Mouse (Mus musculus) small intestine, adult 2 months (tissue): ENCODE measurements around the gene Zfp827. TPM values are rescaled to one million over a fixed set of nuclear protein-coding genes. Genes with fewer than 3 reads are reported as not detected.

Source experiments
- H3K27ac ChIP-seq: fragments of 200-500 bp; 2 replicates; pipeline ENCODE4 v1.5.1; 2012; ENCODE audit warnings: low read depth, low read length, control low read depth, inconsistent platforms; ENCODE audit not compliant: insufficient read depth
- H3K27me3 ChIP-seq: fragments of 200-500 bp; 2 replicates; pipeline ENCODE4 v1.6.1; 2012; ENCODE audit warnings: mild to moderate bottlenecking, moderate library complexity, low read length, inconsistent platforms; ENCODE audit not compliant: control insufficient read depth, insufficient read depth
- H3K36me3 ChIP-seq: fragments of 200-500 bp; 2 replicates; pipeline ENCODE4 v1.6.1; 2012; ENCODE audit warnings: mild to moderate bottlenecking, low read length, control low read depth, inconsistent platforms; ENCODE audit not compliant: control insufficient read depth, insufficient read depth
- H3K4me1 ChIP-seq: fragments of 200-500 bp; 2 replicates; pipeline ENCODE4 v1.6.1; 2012; ENCODE audit warnings: low read length, inconsistent platforms, mixed read lengths; ENCODE audit not compliant: control insufficient read depth, insufficient read depth, insufficient read length
- H3K4me3 ChIP-seq: fragments of 200-500 bp; 2 replicates; pipeline ENCODE4 v1.5.1; 2012; ENCODE audit warnings: low read depth, mild to moderate bottlenecking, control low read depth, inconsistent platforms, low read length, moderate library complexity
- CTCF ChIP-seq: fragments of 200-500 bp; IDR thresholded peaks from 2 replicates; pipeline ENCODE4 v1.5.1; 2012; ENCODE audit warnings: low read depth, mild to moderate bottlenecking, control low read depth, inconsistent platforms, low read length, moderate library complexity, mixed read lengths; ENCODE audit not compliant: insufficient replicate concordance, insufficient read length; ENCODE audit errors: extremely low read depth
- POLR2A ChIP-seq: fragments of 200-500 bp; IDR thresholded peaks from 2 replicates; pipeline ENCODE4 v1.6.1; 2012; ENCODE audit warnings: low read depth, mild to moderate bottlenecking, control low read depth, inconsistent platforms, low read length, moderate library complexity
- WGBS: fragments of 180-500 bp; shearing (Covaris S2); methylation state at CpG from one replicate; pipeline ENCODE4 v1.1.7; 2018; 5-methylcytosine and 5-hydroxymethylcytosine counted together
- polyA plus RNA-seq: library from polyadenylated mRNA; depleted of rRNA; stranded (reverse); fragments of >200 nt; gene quantifications from 2 replicates; pipeline ENCODE4 v1.2.3, GENCODE M21; 2012

The Zfp827 gene
- polyA plus RNA-seq, 1 experiment: 16.9 TPM

- no peak overlapping the region for H3K27ac ChIP-seq
- H3K36me3 ChIP-seq: 0 out of 2 replicates have a peak, but pooled peaks cover 1% of the 10 kb centered on the region
- WGBS: 88% methylated on average over 4 of the region's 4 CpGs
- H3K4me1 ChIP-seq: peaks cover 40% of the 10 kb centered on the region
- H3K27me3 ChIP-seq: no peaks in the 10 kb centered on the region
- H3K4me3 ChIP-seq: no peak overlapping the region
- TF ChIP-seq CTCF (no peak), POLR2A (no peak)
Measured at GRCm38 (mm10) chr8:79157366-79157765, 129.1 kb downstream of the Zfp827 start.

GRCm38 (mm10) chr8:79158357-79158756 lies 130.1 kb downstream of the Zfp827 start:
- peaks cover 40% of the 10 kb centered on the region for H3K4me1 ChIP-seq
- H3K4me3 ChIP-seq: no peak overlapping the region
- H3K27me3 ChIP-seq: no peaks in the 10 kb centered on the region
- WGBS: 93% methylated on average over 2 of the region's 2 CpGs
- no peak overlapping the region for H3K27ac ChIP-seq
- no peak for TF ChIP-seq POLR2A
- no peak for TF ChIP-seq CTCF
- no peaks in the 10 kb centered on the region for H3K36me3 ChIP-seq

DNA sequence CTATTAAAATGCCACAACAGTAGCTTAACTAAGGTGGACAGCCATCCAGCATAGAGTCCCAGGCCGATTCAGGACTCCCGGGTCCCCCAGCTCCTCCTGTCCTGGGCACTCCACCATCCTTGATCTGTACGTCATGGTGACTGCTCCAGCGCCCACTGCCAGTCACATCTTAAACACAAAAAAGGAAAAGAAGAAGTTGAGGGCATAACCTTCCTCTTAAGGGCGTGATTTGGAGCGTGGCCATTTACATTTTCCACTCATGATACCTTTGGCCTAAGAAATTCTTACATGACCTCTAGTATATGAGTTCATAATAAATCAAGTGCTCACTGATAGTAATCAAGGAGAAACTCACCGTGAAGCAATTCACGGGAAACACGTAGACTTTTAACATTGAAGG lies 131.2 kb downstream of the Zfp827 start:
- Histone ChIP-seq H3K36me3 (no peaks in the 10 kb centered on the region), H3K27ac (peak overlapping the region; percentile 30; the same call in 1 of the 2 replicates), H3K27me3 (no peaks in the 10 kb centered on the region), H3K4me3 (no peak overlapping the region), H3K4me1 (peaks cover 34% of the 10 kb centered on the region)
- no peak for TF ChIP-seq POLR2A
- TF ChIP-seq CTCF: no peak
- WGBS: 72% methylated on average over 9 of the region's 9 CpGs

GRCm38 (mm10) chr8:79160302-79160701 lies 132.1 kb downstream of the Zfp827 start:
- H3K36me3 ChIP-seq: no peaks in the 10 kb centered on the region
- no peak for TF ChIP-seq POLR2A
- TF ChIP-seq CTCF: no peak
- H3K27me3 ChIP-seq: no peaks in the 10 kb centered on the region
- peak overlapping the region; percentile 29; the same call in 1 of the 2 replicates for H3K27ac ChIP-seq
- peaks cover 30% of the 10 kb centered on the region for H3K4me1 ChIP-seq
- no peak overlapping the region for H3K4me3 ChIP-seq
- 31% methylated on average over 4 of the region's 4 CpGs for WGBS

- WGBS: 86% methylated on average over 4 of the region's 4 CpGs
- Histone ChIP-seq H3K36me3 (peaks cover 4% of the 10 kb centered on the region; the same call in 1 of the 2 replicates), H3K27ac (no peak overlapping the region), H3K27me3 (no peaks in the 10 kb centered on the region), H3K4me1 (peaks cover 24% of the 10 kb centered on the region), H3K4me3 (no peak overlapping the region)
- TF ChIP-seq CTCF (no peak), POLR2A (no peak)
Measured at GRCm38 (mm10) chr8:79161172-79161778, 133.0 kb downstream of the Zfp827 start.

DNA sequence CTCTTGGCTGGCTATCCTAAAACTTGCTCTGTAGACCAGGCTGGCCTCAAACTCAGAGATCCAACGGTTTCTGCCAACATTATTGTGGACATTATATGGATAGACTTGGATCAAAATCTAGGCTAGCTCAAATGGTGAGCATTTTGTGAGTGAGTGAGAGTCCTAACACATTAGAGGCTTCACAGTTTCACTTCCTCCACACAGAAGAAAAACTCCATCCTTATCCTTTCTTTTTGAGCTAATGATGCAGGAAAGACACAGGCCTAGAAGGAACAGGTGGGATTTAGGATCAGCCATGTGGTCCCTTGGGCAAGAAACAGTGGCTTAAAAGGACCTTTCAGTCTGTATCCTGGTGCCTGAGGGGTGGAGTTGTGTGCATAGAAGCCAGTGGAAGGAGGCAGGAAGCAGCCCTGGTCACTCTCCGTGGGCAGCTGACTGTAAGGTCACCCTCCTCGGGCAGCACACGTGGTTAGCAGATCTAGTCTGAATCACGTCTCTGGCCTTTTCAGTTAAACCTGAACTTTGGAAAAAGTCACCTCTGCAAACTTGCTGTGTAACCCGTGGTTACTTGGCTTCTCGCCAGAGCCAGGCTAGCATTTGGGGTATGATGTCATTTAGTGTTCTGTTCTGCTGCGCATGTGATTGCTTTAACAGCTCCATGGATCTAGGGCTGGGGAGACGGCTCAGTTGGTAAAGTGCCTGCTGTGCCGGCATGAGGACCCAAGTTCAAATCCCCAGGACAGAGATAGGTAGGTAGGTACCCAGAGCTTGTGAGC lies 134.5 kb downstream of the Zfp827 start:
- WGBS: 11% methylated on average over 10 of the region's 10 CpGs
- Histone ChIP-seq H3K4me3 (no peak overlapping the region), H3K4me1 (peaks cover 24% of the 10 kb centered on the region), H3K36me3 (peaks cover 6% of the 10 kb centered on the region; the same call in 1 of the 2 replicates), H3K27me3 (no peaks in the 10 kb centered on the region), H3K27ac (peak overlapping the region; percentile 39)
- TF ChIP-seq CTCF: no peak
- TF ChIP-seq POLR2A: no peak

DNA sequence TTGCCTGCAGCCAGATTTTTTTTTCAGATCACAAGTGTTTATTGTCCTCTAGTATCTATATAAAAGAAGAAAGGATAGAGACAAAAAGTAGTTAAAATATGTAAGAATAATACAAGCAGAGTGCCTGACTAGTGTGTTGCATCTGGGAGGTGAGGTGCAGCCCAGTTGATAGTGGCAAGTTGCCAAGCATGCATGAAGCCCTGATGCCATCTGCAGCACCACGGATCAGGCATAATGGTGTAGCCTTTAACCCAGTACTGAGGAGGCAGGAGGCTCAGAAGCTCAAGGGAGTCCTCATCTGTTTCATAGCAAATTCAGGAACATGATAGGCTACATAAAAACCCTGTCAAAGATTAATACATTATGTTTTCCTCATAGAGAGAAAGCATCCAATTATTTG lies 136.1 kb downstream of the Zfp827 start:
- Histone ChIP-seq H3K27ac (no peak overlapping the region), H3K36me3 (peaks cover 6% of the 10 kb centered on the region; the same call in 1 of the 2 replicates), H3K4me3 (no peak overlapping the region), H3K4me1 (peaks cover 22% of the 10 kb centered on the region), H3K27me3 (no peaks in the 10 kb centered on the region)
- TF ChIP-seq CTCF: no peak
- 12% methylated on average over 1 of the region's 1 CpGs for WGBS
